Mouse (Mus musculus) left cerebral cortex, postnatal 10 days (tissue): ENCODE data around the gene Catsper2. TPM values are rescaled to one million over a fixed set of nuclear protein-coding genes. Genes with fewer than 3 reads are reported as not detected.
"Not testable (repeated sequence)": the region's sequence is repeated elsewhere in the genome, so short reads cannot be mapped to it uniquely, and the experiment has no call there.

ENCODE experiments used
- DNase-seq, 2 experiments: peaks; one replicate each; pipeline ENCODE4 v3.0.0; 2021 to 2022; ENCODE audit warnings: low spot score in 2 of 2, mixed read lengths in 1 of 2; ENCODE audit errors: extremely low spot score in 1 of 2
- intact Hi-C: fragments of 180-260 bp; cut with DNase I; formaldehyde crosslinking; loops from one replicate; pipeline ENCODE4 v1.15.1; 2025
- total RNA-seq, 2 experiments: library from RNA; stranded (reverse); gene quantifications; 2 replicates each; pipeline ENCODE4 v1.2.3; 2021

Catsper2 gene
- total RNA-seq, 2 experiments from 2014 or later: 4.5 to 4.8 TPM

DNA sequence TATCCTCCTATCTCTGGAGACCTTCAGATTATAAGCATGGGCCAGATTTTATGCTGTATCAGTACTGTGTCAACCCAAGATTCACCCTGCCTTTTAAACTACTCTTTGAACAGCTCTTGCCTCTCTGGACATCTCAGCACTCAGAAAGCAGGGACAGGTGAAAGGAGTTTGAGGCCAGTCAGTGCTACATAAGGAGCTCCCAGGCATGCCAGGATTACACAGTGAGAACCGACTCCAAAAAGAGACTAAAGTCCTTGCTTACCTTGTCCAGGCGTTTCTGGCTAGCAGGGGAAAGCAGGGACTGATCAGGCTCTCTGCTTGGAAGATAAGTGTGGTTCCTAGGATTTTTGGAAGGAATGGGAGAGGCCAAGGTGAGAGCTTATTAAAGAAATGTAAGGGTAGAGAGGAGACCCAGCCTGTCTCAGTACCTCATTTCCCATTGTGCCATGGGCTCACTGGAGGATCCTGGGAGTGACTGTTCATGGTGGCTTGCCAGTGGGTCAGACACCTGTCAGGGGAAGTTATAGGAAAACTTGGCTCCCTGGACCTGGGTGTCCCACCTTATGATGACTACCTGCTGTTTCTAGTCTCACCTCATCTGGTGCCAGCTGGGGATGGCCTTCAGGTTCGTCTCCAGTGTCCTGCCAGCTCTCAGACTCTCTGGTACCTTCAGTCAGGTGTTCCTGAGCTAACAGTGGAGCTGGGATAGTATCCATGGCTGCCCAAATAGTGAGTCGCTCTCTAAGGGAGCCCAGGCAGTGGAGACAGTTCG is 27.4 kb upstream of the Catsper2 start:
- intact Hi-C loops: no loop called here

DNA sequence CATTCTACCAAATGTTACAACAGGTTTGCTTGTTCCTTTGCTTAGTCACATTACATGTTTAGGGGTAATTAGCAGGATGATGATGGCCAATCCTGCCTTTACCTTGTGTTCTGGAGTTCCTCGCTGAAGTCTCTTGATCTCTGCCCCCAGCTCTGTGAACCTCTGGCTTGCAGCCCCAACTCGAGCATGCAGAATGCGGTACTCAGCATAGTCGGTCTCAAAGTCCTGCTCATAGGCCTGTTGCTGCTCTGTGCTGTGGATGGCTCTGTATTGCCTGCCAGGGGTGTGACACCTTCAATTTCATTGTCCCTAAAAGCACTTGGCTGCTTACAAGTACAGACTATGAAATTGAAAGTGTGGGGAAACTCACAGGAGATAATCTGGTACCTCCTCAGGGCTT is 26.2 kb upstream of the Catsper2 start:
- intact Hi-C loops: no loop called here
- DNase-seq: no peak

More for the DNA sequence above, 27.4 kb upstream of the Catsper2 start:
- DNase-seq: no peak

DNA sequence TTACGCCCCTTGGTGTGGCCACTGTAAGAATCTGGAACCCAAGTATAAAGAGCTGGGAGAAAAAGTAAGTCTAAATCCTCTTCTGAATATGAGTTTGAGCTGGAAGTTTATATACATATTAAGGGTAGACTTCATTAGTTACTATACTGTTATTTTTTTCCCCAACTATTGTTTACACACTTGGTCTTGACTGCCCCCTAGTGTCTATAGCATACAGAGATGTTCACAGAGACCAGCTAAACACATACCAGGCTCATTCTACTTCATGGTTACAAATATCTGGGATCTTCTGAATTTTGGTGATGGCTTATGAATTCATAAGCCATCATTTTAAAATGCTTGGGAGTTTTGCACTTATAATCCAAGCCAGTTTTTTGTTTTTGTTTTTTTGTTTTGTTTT is 21.3 kb upstream of the Catsper2 start:
- intact Hi-C loops: no loop called here

DNA sequence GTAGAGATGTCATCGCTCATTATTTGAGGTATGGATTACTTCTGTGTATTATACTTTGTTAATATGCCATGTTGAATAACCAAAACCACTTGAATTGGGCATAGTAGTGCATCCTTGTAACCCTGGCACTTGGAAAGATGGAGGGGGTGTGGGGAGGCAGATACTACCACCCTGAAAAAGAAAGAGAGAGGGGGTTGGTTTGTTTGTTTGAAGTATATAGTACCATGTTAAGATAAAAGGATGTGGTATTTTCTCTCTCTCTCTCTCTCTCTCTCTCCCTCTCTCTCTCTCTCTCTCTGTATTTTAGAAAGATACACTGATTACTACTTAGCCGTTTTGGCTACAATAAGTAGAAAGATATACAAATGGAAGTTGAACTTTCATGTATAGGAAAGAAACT is 12.3 kb upstream of the Catsper2 start:
- no peak for DNase-seq
- intact Hi-C loops: no loop called here

More for the DNA sequence above, 21.3 kb upstream of the Catsper2 start:
- DNase-seq: no peak

DNA sequence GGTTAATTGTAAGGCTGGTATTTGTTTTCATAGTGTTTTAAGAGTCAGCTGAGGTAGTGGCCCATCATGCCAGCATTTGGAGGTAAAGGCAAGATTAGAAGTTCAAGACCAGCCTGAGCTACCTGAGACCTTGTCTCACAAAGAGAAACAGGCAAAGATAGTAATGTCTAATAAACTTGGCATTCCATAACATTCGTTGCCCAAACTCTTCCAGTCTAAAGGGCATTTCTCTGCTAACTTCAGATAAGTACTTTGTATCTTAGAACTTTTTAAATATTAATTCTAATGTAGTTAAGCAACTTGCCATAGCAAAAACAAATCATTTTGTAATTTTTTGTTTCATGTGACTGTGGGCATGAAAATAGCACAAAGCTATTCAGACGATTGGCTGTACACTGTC is 9.6 kb upstream of the Catsper2 start:
- intact Hi-C loops: no loop called here
- no peak for DNase-seq

DNA sequence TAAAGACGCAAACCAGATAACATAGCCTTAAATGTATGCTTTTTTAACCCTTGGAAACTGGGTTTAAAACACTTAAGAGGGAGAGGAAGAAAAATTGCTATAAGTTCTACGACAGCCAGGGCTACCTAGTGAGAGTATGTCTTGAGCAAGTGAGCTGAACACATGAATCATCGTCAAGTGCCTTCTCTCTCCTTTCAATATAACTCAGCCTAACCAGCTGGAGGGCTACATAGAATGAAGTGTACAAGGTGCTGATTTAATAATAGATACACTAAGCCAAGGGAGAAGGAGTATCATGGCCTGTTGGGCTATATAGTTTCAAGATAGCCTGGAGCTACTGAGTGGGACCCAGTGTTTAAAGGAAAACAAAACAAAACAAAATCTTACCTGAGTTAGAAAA is 4.9 kb upstream of the Catsper2 start:
- intact Hi-C loops: no loop called here

DNA sequence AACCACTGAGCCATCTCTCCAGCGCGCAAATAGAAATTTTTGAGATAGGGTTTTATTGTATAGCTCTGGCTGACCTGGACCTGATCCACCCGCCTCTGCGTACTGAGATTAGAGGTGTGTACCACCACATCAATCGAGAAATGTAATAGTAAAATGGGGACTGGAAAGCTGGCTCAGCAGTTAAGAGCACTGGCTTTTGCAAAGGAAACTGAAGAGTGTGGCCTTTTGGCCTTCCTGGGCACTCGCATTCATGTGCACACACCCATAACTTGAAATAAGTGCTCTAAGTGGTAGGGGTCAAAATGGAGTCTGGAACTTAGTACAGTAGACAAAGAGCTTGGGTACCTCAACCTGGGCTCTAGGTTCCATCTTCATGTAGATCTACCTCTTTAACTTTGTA is 2.8 kb upstream of the Catsper2 start:
- no peak for DNase-seq
- intact Hi-C loops: no loop called here

More for the DNA sequence above, 4.9 kb upstream of the Catsper2 start:
- no peak for DNase-seq

DNA sequence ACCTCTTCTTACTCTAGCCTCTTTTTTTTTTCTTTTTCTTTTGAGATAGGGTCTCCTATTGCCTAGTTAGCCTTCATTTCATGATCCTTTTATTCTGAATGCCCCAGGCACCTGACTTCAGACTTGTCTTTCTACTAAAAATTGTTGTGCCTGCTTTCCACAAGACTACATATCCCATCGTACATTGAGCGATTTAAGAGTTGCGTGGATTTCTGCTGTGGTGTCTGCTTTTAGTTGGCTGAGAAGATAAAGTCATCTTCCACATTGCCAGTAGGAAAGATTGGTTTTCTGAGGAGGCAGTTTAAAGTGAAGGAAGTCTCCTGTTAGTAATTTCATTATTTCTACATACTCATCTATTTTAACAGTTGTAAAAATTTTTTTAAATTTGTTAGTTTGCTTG is 2.0 kb upstream of the Catsper2 start:
- intact Hi-C loops: no loop called here
- no peak for DNase-seq

DNA sequence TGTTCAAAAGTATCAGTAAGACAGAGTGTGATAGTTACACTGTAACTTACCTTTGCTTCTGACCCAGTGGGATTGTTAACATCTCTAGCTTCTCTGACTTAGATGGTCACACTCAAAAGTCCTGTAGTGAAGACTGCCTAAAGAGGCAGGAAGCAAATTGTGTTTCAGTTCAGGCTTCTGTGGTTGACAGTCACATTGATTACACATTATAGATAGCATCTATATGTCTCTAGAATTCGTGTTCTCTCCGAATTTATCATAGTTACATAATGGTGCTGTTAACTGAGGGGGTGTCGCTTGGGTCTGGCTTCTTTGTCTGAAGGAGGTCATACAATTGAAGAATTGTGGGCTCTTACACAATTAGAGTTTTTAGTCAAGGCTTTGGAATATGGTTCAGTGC is 1.5 kb upstream of the Catsper2 start:
- intact Hi-C loops: no loop called here
- DNase-seq: no peak

DNA sequence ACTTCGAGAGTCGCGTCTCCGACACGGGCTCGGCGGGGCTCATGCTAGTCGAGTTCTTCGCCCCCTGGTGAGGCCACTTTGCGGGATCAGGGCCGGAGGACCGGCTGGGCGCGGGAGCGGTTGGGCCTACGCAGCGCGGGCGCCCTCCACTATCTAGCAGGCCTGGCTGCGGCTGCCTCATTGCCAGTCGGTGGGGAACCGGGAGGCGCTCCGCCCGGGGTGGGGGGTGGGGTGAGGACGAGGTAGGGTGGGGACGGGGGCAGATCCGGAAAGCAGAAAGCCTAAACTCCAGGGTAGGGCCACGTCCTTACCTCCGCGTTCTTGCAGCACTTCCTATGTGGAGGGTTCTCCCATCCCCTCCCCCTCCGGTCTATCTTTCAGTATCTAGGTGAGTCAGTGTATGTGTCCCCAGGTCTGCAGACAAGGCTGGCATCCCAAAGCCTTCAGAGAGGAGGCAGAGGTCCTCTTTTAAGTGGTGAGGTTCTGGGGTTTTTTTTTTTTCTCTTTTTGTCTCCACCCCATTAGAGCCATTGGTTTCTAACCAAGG is 620 bp upstream of the Catsper2 start:
- DNase-seq: no peak
- intact Hi-C loops: no loop called here

DNA sequence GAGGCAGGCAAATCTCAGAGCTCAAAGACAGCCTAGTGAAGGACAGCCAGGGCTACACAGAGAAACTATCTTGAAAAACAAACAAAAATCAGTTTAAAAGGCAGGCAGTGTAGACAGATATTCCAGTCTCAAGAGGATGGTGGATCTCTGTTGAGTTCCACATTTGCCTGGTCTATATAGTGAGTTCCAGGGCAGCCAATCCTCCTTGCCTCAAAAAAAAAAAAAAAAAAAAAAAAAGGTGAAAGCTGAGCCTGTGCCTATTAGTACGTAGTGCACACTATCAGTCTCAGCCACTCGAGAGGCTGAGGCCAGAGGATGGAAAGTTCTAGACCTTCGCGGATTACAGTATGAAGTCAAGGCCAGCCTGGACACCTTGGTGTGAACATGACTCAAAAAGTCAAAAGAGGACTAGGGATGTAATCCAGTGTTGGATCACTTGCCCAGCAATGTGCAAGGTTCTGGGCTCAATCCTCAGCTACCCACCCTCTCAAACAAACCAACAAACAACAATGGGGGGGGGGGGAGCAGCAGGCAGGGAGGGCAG is 677 bp downstream of the Catsper2 start:
- intact Hi-C loops: no loop called here
- DNase-seq: no peak

DNA sequence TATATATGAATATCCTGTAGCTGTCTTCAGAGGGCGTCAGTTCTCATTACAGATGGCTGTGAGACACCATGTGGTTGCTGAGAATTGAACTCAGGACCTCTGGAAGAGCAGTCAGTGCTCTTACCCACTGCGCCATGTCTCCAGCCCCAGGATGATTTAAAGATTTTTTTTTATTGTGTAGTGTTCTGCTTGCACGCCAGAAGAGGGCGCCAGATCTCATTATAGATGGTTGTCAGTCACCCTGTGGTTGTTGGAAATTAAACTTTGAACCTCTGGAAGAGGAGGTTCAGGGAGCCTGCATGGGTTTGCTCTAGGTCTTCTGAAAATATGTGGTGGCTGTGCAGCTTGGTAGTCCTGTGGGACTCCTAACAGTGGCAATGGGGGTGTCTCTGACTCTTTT is 5.4 kb downstream of the Catsper2 start:
- intact Hi-C loops: no loop called here
- peak in 1 of 2 experiments; percentile 22 for DNase-seq

DNA sequence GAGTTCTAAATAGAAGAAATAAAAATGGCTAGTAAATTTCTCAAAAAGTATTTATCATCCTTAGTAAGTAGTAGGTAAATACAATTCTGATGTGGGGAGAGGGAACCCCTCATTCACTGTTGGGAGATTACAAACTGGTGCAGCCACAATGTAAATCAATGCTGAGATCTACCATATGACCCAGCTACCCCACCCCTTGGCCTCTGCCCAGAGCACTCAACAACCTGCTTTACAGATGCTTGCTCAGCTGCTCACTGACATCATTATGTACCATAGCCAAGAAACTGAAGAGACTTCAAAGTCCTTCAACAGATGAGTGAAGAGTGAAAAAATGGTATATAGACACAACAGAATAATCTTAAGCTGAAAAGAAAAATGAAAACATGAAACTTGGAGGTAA is 10.3 kb downstream of the Catsper2 start:
- no peak for DNase-seq
- intact Hi-C loops: no loop called here

DNA sequence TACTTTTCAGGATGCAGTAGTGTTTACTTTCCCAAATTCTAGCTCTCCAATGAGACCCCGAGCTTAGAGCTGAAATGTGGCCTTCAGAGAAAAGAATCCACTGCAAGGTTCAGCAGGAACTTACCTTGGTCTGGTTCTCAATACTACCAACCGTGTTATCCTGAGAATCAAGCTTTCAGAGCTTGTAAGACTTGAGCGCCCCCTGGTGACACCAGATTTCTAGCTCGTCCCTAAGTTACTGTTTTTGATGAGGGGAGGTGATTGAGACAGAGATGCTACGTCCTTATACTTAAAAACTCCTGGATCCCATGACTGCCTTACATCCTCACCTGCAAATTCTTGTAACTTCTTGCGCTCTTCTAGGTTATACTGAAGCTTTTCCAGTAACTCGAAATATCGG is 17.0 kb downstream of the Catsper2 start:
- peak; percentile 66 to 83 for DNase-seq
- intact Hi-C loops: loop anchor here (5.0 kb wide), 1 partner anchor 39 kb away; the partner anchor contains the start of genes Ckmt1 and Ppip5k1

DNA sequence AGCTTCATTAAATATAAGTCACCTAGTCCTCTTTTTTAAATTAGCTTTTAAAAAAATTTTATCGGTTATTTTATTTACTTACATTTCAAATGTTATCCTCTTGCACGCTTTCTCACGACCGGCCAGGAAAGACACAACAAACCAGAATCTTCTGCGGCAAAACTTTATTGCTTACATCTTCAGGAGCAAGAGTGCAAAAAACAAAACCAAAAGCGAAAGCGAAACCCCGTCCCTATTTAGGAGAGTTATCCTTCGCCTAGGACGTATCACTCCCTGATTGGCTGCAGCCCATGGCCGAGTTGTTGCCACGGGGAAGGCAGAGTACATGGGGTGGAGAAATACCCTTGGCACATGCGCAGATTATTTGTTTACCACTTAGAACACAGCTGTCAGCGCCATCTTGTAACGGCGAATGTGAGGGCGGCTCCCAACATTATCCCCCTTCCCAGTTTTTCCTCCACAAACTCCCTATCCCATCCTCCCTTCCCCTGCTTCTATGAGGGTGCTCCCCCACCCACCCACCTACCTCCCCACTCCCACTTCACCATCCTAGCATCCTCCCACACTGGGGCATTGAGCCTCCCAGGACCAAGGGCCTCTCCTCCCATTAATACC is 26.5 kb downstream of the Catsper2 start, which contains the start of gene Strc:
Gene Strc (minus strand): TSS at position 208 of the 615 bp plus-strand sequence.
- intact Hi-C loops, DNase-seq: not testable (repeated sequence)

DNA sequence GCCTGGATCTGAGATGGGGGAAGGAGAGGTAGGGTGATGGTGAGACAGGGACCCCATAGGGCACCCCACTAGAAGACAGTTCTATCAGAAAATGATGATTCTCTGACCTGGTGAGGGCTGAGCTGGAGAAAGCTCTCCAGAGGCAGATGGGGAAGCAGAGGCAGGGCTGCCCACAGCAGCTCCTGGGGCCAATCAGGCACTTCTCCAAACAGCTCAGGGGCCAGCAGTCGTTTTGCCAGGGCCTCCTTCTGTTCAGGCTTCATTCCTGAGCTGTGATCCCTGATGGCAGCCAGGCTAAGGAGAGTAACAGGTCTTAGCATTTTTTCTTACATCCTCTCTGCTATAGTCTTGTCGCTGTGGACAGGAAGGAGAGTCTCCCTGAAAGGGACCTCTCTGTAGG is 38.8 kb downstream of the Catsper2 start:
- DNase-seq: no peak
- intact Hi-C loops: no loop called here

DNA sequence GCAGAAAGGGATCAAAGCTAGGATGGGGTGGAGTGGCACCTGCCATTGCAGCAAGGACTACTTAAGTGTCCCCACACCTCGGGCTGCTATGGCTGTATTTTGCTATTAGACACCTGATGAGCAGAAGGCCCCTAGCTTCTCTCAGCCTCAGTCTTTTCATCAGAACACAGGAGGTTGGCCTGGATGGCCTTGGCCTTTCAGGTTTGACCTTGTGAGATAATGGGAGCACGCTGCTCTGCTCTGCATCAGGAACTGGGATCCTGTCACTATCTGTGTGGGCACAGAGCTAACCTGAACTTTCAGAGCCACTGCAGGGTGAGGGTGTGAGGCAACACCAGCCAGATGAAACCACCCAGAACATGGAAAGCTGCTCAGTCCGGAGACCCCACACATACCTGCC is 41.3 kb downstream of the Catsper2 start:
- DNase-seq: no peak
- intact Hi-C loops: no loop called here

DNA sequence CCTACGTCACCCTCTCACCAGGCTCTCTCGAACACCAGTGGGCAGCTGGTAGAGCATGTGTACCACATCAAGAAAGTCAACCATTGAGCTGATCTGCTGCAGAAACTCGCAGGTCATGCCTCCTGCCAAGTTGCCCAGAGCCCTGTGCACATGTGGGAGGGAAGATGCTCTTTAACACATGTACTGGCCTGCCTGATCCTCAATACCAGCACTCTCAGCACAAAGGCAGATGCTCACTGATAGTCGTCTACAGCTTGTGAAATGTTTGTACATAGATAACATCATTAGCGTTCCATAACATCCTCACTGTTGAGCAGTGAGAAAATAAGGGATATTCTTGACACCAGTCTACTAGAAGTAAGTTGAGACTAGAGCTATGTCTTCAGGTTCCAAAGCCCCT is 42.7 kb downstream of the Catsper2 start:
- no peak for DNase-seq
- intact Hi-C loops: no loop called here

DNA sequence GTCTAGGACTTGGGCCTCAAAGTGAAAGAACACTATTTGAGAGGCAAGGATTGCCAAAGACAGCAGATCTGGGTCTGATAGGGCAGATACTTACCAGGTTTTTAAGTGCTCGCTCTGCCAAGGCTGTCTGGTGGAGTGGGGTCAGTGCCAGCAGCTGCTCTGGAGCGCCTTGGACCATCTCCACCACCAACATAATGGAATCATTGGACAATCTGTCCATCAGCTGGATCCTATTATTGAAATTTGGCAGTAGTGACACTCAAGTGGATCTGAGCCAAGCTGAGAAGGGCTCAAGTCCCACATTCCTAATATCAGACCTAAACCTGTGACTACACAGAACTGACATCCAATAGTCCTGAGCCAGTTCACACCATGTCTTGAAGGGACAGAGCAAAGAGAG is 44.8 kb downstream of the Catsper2 start:
- intact Hi-C loops: no loop called here
- DNase-seq: no peak

DNA sequence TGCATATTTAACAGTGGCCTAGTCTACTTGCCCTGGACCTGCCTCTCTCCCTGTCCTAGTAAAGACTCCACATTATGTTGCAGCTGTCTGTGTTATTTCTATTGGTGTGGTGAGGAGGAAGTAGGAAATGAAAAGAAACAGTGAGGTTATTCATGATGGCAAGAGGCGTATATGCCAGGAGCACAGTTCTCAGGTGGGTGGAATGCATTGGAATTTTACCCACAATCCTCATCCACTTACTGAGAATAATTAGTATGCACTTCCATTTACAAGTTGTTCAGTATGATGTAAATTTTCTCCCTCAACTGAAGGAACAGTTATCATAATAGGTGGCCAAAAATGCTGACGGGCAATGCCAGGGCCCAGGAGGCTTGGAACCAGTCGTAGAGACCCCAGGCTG is 49.9 kb downstream of the Catsper2 start:
- no peak for DNase-seq
- intact Hi-C loops: no loop called here
